Mouse (Mus musculus): Measurements from ENCODE around the gene Slc35f5. TPM values are rescaled to one million over a fixed set of nuclear protein-coding genes. Genes with fewer than 3 reads are reported as not detected.
A peak's percentile ranks its signal among the peaks of the same experiment; 100 is the strongest.
"Not testable (repeated sequence)": the region's sequence is repeated elsewhere in the genome, so short reads cannot be mapped to it uniquely, and the experiment has no call there.

Slc35f5 gene
- total RNA-seq (2021), result 10 to 100 TPM; 27.7 to 29.8 TPM

DNA sequence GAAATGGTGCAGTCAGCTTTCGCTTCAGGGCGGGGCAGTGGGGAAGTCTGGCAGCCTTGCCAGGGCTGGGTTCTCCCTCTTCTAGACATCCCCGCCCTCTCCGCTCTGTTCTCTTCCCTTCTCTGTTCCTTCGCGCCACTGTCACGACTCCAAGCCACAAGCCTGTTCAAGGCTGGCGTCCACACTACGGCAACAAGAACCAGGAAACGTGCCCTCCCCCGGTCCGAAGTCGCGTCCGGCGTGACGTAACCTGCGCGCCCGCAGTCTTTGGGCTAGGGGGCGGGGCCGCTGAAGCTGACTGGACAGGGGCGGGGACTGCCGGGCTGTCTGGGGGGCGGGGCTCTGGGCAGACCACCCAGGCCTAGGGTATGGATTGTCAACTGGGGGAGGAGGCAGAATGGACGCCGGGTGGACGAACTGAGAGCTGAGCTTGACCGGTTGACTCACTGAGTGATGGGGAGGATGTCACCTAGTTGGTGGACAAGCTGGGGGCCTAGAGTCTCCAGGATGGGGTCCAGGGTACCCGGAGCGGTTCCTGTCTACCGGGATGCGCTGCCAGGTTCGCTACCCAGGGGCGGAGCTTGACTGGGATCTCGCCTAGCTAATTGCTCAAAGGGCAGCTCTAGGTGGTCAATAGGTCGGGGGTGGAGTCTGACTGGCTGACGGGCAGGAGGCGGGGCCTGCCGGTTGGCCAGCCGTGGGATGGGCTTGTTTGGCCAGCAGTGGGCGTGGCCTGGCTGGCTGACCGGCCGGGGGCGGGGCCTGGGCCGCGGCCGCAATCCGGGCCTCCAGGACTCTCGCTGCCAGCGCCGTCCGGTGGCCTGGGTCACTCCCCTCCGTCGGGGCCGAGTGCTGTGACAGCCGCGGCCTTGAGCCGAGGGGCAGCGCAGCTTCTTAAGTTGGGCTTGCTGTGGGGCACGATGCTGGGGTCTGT is at the start of gene Slc35f5:
Gene Slc35f5 (plus strand): TSS at position 337 of the 934 bp plus-strand sequence.
- peak; percentile 93 to 96 for DNase-seq

DNA sequence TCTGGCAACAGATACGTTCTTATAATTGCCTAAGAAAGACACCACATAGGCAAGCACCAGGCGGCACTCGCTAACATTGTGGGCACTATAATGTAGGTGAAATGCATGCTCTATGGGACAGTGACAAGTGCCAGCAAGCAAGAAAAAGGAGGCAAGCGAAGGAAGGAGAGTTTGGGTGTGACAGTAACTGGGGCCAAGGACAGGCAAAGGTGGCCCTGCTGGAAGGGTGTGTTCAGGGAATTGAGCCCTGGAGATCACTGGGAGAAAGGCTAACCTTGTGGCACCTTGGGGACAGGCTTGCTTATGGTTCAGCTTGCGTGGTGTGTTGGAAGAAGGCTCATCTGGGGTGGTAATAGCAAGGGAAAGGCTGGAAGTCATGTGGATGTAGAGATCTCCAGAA is 45.7 kb upstream of the Slc35f5 start:
- no peak for DNase-seq

DNA sequence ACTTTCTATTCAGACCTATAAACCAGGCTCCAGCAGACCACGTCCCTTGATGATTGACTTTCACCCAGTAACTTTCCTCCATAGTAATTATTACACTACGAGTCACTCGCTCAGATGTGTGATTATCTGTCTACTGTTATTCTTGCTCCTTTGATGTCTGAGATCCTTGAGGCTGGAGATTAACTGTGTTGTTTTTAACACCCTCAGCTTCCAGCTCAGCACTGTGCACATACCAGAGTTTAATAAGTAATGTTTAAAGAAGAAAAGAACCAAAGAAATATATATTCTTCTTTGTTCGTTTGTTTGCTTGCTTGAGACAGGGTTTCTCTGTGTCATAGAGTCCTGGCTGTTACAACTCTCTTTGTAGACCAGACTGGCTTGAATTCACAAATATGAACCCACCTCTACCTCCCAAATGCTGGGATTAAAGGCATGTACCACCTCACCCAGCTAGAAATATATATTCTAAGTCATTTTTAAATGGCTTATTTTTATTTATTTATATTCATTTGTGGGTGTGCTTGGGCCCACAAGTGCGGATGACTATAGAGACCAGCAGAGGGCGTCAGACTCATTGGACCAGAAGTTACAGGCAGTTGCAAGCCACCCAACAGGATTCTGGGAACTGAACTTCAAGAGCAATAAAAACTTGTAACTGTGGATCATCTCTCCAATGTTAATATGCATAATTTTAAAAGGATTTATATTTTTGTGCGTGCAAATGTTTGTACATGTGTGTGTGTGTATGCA is 43.3 kb upstream of the Slc35f5 start:
- no peak for DNase-seq

DNA sequence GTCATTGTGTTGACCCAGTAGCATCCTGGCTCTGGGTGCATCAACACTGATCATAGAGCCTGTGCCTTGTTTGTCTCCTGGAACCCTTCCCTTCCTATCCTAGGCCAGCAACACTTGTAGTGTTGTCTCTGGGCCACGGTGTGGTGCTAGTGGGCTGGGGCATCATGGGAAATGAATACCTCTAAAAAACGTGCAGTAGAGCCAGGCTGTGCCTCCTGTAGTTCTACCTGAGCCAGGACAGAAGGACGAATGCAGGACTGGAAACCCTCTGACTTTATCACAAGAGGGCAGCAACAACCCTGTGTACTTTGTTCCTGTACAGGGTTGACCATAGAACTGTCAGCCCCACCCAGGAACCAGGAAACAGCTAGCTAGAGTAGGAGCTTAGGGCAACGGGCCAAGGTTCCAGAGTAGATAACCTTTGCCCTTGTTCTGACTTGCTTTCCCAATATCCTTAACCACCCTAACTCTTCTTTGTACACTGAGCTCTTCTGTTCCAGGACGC is 41.2 kb upstream of the Slc35f5 start:
- DNase-seq, result no peak

DNA sequence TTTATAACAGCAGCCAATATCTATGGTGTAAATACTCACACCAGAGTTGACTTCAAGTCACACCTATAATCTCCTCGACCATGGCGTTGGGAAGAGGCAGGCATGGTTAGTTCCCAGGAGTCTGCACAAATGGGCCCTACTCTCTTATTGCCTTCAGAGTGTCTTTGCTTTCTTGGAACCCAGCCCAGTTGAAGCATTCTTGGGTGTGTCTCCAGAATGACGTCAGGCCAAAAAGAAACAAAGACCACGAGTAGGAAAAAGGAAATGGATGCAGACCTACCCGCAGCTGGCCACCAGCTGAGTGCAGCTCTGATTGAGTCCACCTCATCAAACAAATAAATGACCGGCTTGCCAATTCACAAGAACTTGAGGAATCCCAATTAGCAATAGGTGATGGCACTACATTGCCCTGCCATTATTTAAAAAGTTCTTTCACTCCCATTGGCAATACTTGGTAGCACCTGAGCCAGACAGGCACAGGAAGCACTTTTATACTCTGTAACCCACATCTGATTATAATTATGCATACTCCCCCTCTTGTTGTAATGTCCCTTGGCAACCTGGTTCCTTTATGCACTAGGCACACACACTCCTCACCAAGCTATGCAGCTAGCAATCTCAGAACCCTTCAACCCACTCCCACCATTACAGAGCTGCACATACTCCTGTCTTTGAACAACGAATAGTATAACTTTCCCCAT is 34.3 kb upstream of the Slc35f5 start:
- no peak for DNase-seq

DNA sequence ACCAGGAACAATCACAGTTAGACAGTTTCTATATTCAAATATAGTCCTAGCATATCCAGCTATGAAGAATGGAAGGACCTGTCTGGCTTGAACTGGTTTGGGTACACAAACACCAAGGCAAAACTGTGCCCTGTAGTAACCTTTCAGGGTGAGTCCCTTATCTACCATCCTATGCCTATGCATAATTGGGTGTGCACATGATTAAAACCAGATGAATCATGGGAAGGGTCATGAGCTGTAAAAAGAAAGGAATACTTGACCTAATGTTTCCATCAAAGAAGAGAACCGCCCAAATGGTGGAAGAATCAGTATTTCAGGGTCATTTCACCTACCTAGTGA is 33.8 kb upstream of the Slc35f5 start:
- no peak for DNase-seq

DNA sequence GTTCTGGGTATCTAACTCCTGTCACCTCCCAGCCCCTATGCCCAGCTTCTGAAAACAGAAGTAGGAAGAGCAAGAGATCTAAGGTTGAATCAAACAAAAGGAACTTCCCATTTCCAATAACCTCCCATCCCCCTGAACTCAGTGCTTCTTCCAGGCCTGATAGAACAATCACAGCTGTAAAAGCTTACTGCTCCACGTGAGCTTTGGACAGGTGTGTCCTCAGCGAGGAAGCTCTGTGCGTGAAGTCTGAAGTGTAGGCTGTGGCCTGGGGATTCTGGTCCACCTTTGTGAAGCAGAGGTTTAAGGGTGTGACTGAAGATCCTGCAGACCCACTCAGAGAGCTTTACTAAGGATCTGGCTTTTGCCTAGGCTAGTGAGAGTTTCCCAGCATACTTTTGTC is 33.0 kb upstream of the Slc35f5 start:
- DNase-seq, result no peak

DNA sequence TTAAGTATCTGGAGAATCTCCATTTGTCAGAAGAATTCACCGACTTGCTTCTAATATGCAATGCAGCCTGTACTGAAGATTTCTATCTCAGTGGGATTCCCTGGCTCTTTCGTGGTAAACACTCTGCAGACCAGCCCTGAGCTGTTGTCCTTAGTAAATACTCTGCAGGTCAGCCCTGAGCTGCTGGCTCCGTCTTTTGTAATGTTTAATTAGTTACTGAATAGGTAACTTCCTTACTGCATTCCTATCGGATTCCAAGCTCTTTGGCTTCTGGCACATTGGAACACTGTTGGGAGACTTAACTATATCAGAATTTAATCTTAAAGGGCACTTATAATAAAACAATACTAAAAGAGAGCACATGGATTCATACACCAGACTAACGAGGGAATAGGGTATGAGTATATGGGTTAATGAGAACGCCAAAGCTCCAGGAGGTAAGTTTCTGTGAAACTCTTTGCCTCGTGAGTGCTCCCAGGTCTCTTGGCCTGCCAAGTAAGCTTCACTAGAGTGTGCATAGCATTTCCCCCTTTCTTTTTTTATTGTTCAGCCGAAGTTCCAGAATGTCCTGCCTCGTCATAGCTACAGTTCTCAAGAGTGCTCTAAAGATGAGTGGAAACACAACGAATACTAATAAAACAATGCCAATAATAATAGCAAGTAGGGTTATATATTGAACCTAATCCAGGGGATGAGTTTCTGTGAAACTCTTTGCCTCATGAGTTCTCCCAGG is 27.0 kb upstream of the Slc35f5 start:
- not testable (repeated sequence) for DNase-seq

DNA sequence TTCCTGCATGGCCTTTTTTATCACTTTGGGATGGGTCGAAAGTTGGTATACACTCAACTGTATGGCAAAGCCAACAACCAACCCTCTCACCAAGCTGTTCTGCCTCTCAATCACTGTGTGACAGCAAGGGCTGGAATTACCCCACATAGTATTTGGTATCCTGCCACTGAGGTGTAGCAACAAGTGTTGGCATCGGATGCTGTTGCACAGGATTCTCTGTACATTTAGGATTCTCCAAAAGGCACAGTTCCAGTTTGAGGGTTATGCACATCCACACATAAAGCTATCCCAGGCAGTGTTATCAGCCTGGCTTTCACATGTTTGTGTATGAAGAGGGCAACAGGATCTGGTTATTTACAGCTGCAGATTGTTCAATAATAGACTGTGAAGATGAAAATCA is 23.3 kb upstream of the Slc35f5 start:
- no peak for DNase-seq

DNA sequence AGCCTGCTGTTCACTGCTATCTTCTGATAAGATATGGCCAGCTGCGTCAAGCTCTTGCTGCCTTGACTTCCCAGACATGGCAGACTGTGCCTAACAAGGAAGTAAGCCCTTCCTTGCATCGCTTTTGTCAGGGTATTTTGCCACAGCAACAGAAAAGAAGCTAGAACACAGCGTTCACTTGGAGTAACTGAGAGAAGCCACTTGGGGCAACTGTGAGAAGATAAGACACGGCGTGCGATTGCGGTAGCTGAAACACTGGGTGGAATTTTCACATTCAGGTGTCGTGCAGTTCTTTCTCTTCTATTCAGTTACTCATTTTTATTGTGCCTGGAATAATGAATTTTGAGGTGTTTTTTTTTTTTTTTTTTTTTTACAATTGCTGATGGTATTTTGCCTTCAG is 22.6 kb upstream of the Slc35f5 start:
- no peak for DNase-seq

DNA sequence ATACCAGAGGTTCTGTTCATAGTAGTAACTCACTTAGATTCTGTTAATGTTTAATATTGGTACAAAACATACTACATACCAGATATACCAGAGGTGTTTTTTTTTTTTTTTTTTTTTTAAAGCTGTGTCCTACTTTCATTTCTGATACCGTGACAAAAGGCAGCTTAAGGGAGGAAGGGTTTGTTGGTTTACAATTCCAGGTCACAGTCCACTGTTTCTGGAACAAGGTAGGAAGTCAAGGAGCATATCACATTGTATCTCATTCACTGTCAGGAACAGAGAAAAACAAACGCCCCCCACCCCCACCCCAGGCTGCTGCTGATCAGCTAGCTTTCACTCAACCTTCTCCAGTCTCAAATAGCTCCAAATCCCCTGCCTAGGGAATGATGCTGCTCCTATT is 21.1 kb upstream of the Slc35f5 start:
- no peak for DNase-seq

DNA sequence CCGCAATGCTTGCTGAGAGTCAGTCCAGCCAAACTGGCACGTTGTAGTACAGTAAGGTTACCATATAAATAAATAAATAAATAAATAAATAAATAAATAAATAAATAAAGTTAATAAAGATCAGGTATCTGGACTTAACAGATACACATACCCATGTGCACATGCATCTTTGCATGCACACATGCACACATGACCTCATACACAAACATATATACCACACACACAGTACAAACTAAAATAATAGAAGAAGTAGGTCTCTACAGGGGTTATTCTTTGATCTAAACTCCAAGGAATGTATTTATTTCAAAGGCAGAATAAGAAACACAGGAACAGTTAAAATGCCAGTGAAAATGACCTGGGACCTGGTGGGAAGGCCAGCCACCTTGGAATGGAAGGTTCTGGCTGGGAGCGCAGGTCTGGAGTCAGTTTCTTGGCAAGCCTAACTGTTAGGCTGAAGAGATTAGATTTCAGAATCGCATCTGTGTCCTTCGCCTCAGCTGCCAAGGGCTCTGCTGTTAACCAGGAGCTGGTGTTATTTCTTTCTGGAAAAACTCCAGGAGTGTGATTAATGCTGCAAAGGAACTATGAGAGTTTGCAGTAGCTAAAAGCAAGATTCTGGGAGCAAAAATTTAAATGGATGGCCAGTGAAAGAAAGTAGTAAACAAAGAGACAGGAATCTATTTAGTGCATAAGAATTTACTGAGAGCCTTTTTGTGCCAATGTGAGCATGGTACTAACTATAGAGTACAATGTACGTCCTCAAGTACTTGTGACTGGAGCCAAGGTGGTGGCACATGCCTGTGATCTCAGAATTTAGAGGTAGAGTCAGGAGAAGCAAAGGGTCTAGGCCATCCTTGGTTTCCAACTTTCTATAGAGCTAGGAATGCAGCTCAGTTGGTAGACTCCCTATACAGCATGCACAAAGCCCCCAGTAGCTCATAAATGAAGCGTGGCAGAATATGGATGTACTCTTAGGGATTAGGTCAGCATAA is 18.1 kb upstream of the Slc35f5 start:
- no peak for DNase-seq

DNA sequence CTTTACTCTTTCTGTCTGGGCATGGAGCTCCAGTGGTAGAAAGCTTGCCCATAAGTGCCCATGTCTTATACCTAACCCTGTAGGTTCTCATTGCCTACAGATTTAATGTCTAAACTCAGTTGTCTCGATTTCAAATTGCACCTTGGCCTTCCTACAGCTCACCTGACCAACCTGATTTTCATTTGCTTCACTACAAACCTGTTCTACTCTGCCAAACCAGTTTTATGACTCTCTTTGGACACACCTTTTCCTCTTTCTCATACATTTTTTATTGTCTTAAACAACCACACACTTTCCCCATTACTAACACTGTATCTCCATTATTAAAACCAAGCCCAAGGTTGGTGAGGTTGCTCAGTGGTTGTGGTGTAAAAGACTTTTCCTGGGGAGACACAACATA is 10.5 kb upstream of the Slc35f5 start:
- no peak for DNase-seq

DNA sequence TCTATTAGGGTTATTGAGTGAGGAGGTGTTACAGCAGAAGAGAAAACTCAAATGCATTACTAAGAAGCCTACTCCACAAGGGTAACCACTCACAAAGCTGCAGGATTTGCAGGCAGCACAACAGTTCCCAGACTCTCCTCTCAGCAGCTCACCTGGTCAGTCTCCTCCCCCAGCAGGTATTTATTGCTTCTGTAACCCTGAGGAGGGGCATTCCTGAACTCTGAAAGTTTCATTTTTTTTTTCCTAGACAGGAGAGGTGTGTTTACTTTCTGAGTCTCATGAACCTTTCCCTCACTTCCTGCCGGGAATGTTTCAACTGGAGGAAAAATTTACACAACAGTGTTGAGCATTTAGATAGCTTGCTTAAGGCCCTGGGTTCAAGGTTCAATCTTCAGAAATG is 10.0 kb upstream of the Slc35f5 start:
- no peak for DNase-seq

DNA sequence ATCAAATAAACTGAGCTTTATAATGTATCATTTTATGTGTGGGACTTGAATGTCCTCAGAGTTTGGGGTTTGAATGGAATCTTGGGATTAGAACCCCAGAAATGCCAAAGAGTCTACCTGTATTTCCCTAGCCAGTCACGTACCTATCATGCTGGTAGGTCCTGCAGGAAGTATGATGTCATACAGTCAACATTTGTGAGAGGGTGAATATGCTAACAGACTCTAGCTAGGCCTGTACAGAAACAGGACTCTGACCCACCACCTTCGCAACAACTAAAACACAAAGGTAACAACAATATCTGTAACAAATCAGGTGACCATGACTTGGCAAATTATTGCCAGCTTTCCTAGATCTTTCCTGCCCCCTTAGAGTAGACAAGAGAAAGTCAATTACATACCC is 8.8 kb upstream of the Slc35f5 start:
- DNase-seq, result no peak

DNA sequence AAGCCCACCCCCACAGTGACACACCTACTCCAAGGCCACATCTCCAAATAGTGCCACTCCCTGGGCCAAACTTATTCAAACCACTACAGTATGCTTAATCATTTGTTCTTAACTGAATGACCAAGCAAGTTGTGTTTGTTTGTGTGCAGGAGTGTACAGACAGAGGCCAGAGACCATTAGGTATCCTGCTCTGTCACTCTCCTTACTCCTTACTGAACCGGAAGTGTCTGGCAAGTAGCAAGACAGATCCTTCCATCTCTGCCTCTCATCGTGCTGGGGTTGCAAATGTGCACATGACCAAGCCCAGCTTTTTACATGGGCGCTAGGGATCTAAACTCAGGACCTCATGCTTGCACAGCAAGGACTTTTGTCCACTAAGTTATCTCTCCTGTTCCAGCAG is 1.1 kb upstream of the Slc35f5 start:
- no peak for DNase-seq

DNA sequence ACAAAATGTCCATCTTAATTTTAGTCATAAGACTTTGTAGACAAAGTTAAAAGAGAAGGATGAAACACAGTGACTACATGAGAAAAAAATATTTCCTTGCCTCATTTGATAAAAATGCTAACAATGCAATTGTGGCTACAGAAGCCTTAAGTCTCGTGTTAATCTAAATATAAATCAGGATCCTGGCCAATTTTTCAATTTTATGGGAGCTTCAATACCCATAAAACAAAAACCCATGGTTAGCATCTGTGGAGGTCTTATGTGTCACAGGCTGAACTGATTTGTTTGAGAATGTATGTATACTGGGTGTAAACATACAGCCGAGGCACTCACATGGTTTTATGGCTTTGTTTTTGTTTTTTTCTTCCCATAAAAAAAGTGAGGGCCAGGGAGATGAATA is 674 bp upstream of the Slc35f5 start:
- DNase-seq, result no peak

DNA sequence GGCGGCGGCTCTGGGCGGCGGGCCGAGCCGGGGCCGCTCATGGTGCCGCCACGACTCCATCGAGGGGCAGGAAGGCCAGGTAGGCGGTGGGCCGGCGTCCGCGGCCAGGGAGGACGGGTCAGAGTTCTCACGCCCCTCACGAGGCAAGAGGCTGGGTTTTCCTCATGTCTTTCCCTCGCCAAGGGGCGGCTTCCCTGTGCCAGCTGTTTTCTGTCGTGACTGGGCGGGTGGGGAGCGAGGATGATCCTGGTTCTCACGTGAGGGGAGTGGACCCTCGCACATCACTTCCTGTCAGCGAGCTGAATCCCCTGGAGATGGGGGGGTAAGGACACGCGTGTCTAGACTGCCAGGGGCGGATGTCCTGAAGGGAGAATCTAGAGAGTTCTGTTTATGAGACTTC is 811 bp downstream of the Slc35f5 start:
- DNase-seq, result no peak

DNA sequence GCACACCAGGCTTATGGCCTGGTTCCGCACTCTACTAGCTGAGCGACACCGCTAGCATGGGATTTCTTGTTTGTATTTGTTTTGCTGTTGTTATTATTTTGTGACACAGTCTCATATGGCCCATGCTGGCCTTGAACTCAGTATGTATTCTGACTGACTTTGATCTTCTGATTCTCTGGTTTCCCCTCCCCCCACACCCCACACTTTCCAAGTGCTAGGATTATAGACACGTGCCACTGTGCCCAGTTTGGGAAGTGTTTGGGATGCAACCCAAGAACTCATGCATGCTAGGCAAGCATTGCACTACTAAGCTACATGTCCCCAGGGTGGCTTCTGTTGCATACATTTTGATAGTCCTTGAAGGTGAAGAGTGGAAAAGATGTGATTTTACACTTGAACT is 1.4 kb downstream of the Slc35f5 start:
- no peak for DNase-seq

DNA sequence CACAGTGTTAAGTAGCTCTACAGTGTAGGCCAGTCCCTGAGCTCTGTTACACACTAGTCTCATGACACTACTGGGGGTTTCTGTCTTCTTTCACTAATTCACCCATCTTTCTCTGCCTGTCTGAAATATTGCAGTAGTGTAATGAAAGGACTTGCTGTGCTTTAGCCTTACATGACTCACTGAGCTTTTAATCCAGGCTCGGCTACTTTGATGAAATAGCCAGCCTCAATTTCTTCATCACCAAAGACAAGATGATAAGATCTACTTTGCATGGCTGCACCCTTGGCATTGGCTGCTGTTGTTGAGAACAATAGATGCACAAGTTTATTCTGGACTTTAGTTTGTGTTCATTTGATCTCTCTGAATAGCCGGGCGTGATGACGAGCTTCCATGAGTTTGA is 7.7 kb downstream of the Slc35f5 start:
- no peak for DNase-seq

DNA sequence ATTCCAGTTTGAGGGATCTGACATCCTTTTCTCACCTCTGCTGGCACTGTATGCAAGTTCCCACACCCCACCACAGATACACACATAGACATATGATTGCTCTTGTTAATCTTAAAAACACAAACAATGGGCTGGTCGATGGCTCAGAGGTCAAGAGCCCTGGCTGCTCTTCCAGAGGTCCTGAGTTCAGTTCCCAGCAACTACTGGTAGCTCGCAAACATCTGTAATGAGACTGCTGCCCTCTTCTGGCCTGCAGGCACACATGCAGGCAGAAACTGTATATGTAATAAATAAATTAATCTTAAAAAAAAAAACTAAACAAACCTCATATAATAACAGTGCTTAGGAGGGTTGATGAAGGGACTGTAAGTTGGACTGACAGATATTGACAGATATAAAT is 13.8 kb downstream of the Slc35f5 start:
- no peak for DNase-seq

Data from layer of hippocampus, postnatal 36 days (tissue).